Mouse (Mus musculus): Measurements from ENCODE around the gene Tcf21. TPM values are rescaled to one million over a fixed set of nuclear protein-coding genes. Genes with fewer than 3 reads are reported as not detected.

Tcf21 gene
- polyA plus RNA-seq, 1 experiment = not detected

- peaks cover 30% of the 10 kb centered on the region for H3K27me3 ChIP-seq (ENCODE audit: control insufficient read depth, insufficient read depth, insufficient read length)
- no peak overlapping the region for H3ac ChIP-seq (ENCODE audit: control insufficient read depth, insufficient read length)
- TF ChIP-seq MYOG (IDR thresholded peaks at IDR 0.05; ENCODE audit: control insufficient read depth in 1 of 3, insufficient read depth in 1 of 3, insufficient read length in 2 of 3, low read depth in 2 of 3) (no peak), TCF12 (IDR thresholded peaks at IDR 0.05; ENCODE audit: insufficient read depth, poor library complexity, severe bottlenecking) (no peak), E2F4 (IDR thresholded peaks at IDR 0.05; ENCODE audit: insufficient read depth) (no peak), CEBPB (IDR thresholded peaks at IDR 0.05; ENCODE audit: insufficient read depth, poor library complexity, severe bottlenecking) (no peak), TCF3 (IDR thresholded peaks at IDR 0.05; ENCODE audit: insufficient read length, low read depth) (no peak), USF1 (IDR thresholded peaks at IDR 0.05; ENCODE audit: low read depth) (no peak), MAX (IDR thresholded peaks at IDR 0.05; ENCODE audit: low read depth) (no peak), POLR2A (IDR thresholded peaks at IDR 0.05; ENCODE audit: insufficient read length, low read depth) (no peak), MYOD1 (IDR thresholded peaks at IDR 0.05; ENCODE audit: control insufficient read depth in 1 of 3, insufficient read length in 2 of 3, low read depth in 2 of 3) (no peak), REST (IDR thresholded peaks at IDR 0.05; ENCODE audit: insufficient read depth, insufficient read length) (no peak), SRF (IDR thresholded peaks at IDR 0.05; ENCODE audit: control insufficient read depth, insufficient read length, low read depth) (no peak)
- no peak overlapping the region for H3K4me3 ChIP-seq
- H3K36me3 ChIP-seq (ENCODE audit: control insufficient read depth, insufficient read depth) = no peaks in the 10 kb centered on the region
- H3K4me2 ChIP-seq (ENCODE audit: low read depth) = no peak overlapping the region
- H3K79me2 ChIP-seq (ENCODE audit: control insufficient read depth, insufficient read depth) = no peaks in the 10 kb centered on the region
Measured at GRCm38 (mm10) chr10:22816237-22816762, 3.7 kb downstream of the Tcf21 start.

GRCm38 (mm10) chr10:22815461-22816236 lies 4.3 kb downstream of the Tcf21 start:
- no peak overlapping the region for H3K4me2 ChIP-seq (ENCODE audit: low read depth)
- no peaks in the 10 kb centered on the region for H3K79me2 ChIP-seq (ENCODE audit: control insufficient read depth, insufficient read depth)
- TF ChIP-seq TCF12 (IDR thresholded peaks at IDR 0.05; ENCODE audit: insufficient read depth, poor library complexity, severe bottlenecking) = no peak
- TF ChIP-seq POLR2A (IDR thresholded peaks at IDR 0.05; ENCODE audit: insufficient read length, low read depth) = no peak
- TF ChIP-seq CEBPB (IDR thresholded peaks at IDR 0.05; ENCODE audit: insufficient read depth, poor library complexity, severe bottlenecking) = no peak
- no peak for TF ChIP-seq SRF (IDR thresholded peaks at IDR 0.05; ENCODE audit: control insufficient read depth, insufficient read length, low read depth)
- TF ChIP-seq MYOG (IDR thresholded peaks at IDR 0.05; ENCODE audit: control insufficient read depth in 1 of 3, insufficient read depth in 1 of 3, insufficient read length in 2 of 3, low read depth in 2 of 3) = no peak
- no peak for TF ChIP-seq MAX (IDR thresholded peaks at IDR 0.05; ENCODE audit: low read depth)
- no peak for TF ChIP-seq USF1 (IDR thresholded peaks at IDR 0.05; ENCODE audit: low read depth)
- TF ChIP-seq E2F4 (IDR thresholded peaks at IDR 0.05; ENCODE audit: insufficient read depth) = no peak
- TF ChIP-seq REST (IDR thresholded peaks at IDR 0.05; ENCODE audit: insufficient read depth, insufficient read length) = no peak
- no peak for TF ChIP-seq POLR2AphosphoS2 (IDR thresholded peaks at IDR 0.05; ENCODE audit: insufficient read length, low read depth)
- TF ChIP-seq TCF3 (IDR thresholded peaks at IDR 0.05; ENCODE audit: insufficient read length, low read depth) = no peak
- TF ChIP-seq MYOD1 (IDR thresholded peaks at IDR 0.05; ENCODE audit: control insufficient read depth in 1 of 3, insufficient read length in 2 of 3, low read depth in 2 of 3) = no peak
- no peak overlapping the region for H3K4me3 ChIP-seq
- H3ac ChIP-seq (ENCODE audit: control insufficient read depth, insufficient read length) = no peak overlapping the region
- no peaks in the 10 kb centered on the region for H3K36me3 ChIP-seq (ENCODE audit: control insufficient read depth, insufficient read depth)
- H3K27me3 ChIP-seq (ENCODE audit: control insufficient read depth, insufficient read depth, insufficient read length) = peaks cover 30% of the 10 kb centered on the region

- no peak for TF ChIP-seq USF1 (IDR thresholded peaks at IDR 0.05; ENCODE audit: low read depth)
- no peak for TF ChIP-seq MYOD1 (IDR thresholded peaks at IDR 0.05; ENCODE audit: control insufficient read depth in 1 of 3, insufficient read length in 2 of 3, low read depth in 2 of 3)
- TF ChIP-seq MYOG (IDR thresholded peaks at IDR 0.05; ENCODE audit: control insufficient read depth in 1 of 3, insufficient read depth in 1 of 3, insufficient read length in 2 of 3, low read depth in 2 of 3) = no peak
- H3ac ChIP-seq (ENCODE audit: control insufficient read depth, insufficient read length) = no peak overlapping the region
- no peaks in the 10 kb centered on the region for H3K36me3 ChIP-seq (ENCODE audit: control insufficient read depth, insufficient read depth)
- peaks cover 30% of the 10 kb centered on the region for H3K27me3 ChIP-seq (ENCODE audit: control insufficient read depth, insufficient read depth, insufficient read length)
- no peak overlapping the region for H3K4me2 ChIP-seq (ENCODE audit: low read depth)
- no peaks in the 10 kb centered on the region for H3K79me2 ChIP-seq (ENCODE audit: control insufficient read depth, insufficient read depth)
- no peak overlapping the region for H3K4me3 ChIP-seq
Measured at GRCm38 (mm10) chr10:22814771-22815170, 5.2 kb downstream of the Tcf21 start.

- H3K4me3 ChIP-seq = no peak overlapping the region
- H3K27me3 ChIP-seq (ENCODE audit: control insufficient read depth, insufficient read depth, insufficient read length) = peaks cover 27% of the 10 kb centered on the region
- H3K36me3 ChIP-seq (ENCODE audit: control insufficient read depth, insufficient read depth) = no peaks in the 10 kb centered on the region
- TF ChIP-seq MYOD1 (IDR thresholded peaks at IDR 0.05; ENCODE audit: control insufficient read depth in 1 of 3, insufficient read length in 2 of 3, low read depth in 2 of 3) (no peak), REST (IDR thresholded peaks at IDR 0.05; ENCODE audit: insufficient read depth, insufficient read length) (no peak), CEBPB (IDR thresholded peaks at IDR 0.05; ENCODE audit: insufficient read depth, poor library complexity, severe bottlenecking) (no peak), SRF (IDR thresholded peaks at IDR 0.05; ENCODE audit: control insufficient read depth, insufficient read length, low read depth) (no peak), TCF3 (IDR thresholded peaks at IDR 0.05; ENCODE audit: insufficient read length, low read depth) (no peak), TCF12 (IDR thresholded peaks at IDR 0.05; ENCODE audit: insufficient read depth, poor library complexity, severe bottlenecking) (no peak), E2F4 (IDR thresholded peaks at IDR 0.05; ENCODE audit: insufficient read depth) (no peak), POLR2A (IDR thresholded peaks at IDR 0.05; ENCODE audit: insufficient read length, low read depth) (no peak), MYOG (IDR thresholded peaks at IDR 0.05; ENCODE audit: control insufficient read depth in 1 of 3, insufficient read depth in 1 of 3, insufficient read length in 2 of 3, low read depth in 2 of 3) (no peak), USF1 (IDR thresholded peaks at IDR 0.05; ENCODE audit: low read depth) (no peak), POLR2AphosphoS2 (IDR thresholded peaks at IDR 0.05; ENCODE audit: insufficient read length, low read depth) (no peak), MAX (IDR thresholded peaks at IDR 0.05; ENCODE audit: low read depth) (no peak)
- H3ac ChIP-seq (ENCODE audit: control insufficient read depth, insufficient read length) = no peak overlapping the region
- H3K79me2 ChIP-seq (ENCODE audit: control insufficient read depth, insufficient read depth) = no peaks in the 10 kb centered on the region
- H3K4me2 ChIP-seq (ENCODE audit: low read depth) = no peak overlapping the region
Measured at GRCm38 (mm10) chr10:22814294-22814693, 5.7 kb downstream of the Tcf21 start.

All from myocyte (in vitro differentiated cells).